Comparison of ENCODE assay signal across 8 mouse cellular contexts in the genomic region with DNA sequence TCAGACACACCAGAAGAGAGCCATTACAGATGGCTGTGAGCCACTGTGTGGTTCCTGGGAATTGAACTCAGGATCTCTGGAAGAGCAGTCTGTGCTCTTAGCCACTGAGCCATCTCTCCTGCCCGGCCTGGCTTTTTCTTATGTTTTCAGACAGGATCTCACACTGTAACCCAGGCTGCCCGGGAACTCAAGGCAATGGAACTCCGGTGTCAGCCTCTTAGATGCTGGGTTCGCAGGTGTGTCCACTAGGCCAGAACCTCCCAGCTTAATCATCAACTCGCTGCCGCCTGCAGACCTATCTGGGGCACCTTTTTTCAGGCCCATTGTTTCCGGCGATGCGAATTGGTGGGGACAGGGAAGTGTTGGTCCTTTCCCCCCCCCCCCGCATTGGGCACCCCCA. TPM values are rescaled to one million over a fixed set of nuclear protein-coding genes. Genes with fewer than 3 reads are reported as not detected.
DNase-seq lines count a peak whose midpoint lies in the region; ATAC-seq and TF ChIP-seq lines count a peak whose summit lies in the region.

No protein-coding gene starts in this region.

- H3K4me3 ChIP-seq in midbrain, embryonic 12.5 days = no peak overlapping the region
- no peak overlapping the region for H3K4me3 ChIP-seq in midbrain, postnatal 0 days (ENCODE audit: low read depth, low read length)
- no peak overlapping the region for H3K4me3 ChIP-seq in hindbrain, embryonic 15.5 days

- no peak for ATAC-seq in midbrain, embryonic 12.5 days (ENCODE audit: low FRiP score, low read depth)
- no peak for ATAC-seq in midbrain, postnatal 0 days (ENCODE audit: low FRiP score)
- ATAC-seq in hindbrain, embryonic 15.5 days (ENCODE audit: low FRiP score, low read depth) = no peak
- no peak for ATAC-seq in cerebellum, adult (ENCODE audit: insufficient number of reproducible peaks, low FRiP score, low TSS enrichment)

- peaks cover 11% of the 10 kb centered on the region for H3K4me1 ChIP-seq in midbrain, embryonic 12.5 days
- H3K4me1 ChIP-seq in midbrain, postnatal 0 days (ENCODE audit: insufficient read depth, low read length) = no peaks in the 10 kb centered on the region
- peaks cover 18% of the 10 kb centered on the region for H3K4me1 ChIP-seq in hindbrain, embryonic 15.5 days (replicated peaks)

- no peak for DNase-seq in midbrain, postnatal 0 days (ENCODE audit: low spot score)
- peak; percentile 75 for DNase-seq in kidney, postnatal 14 days
- DNase-seq in splenic B cell, adult 2 months (ENCODE audit: low read depth, low spot score) = peak; percentile 37
- DNase-seq in left cerebral cortex, adult 8-10 months (ENCODE audit: low spot score in 2 of 2) = no peak
- DNase-seq in Muller cell, postnatal 12 days (ENCODE audit: inconsistent ontology term) = no peak

- peaks cover 5% of the 10 kb centered on the region for H3K36me3 ChIP-seq in midbrain, embryonic 12.5 days
- H3K36me3 ChIP-seq in midbrain, postnatal 0 days (ENCODE audit: insufficient read depth, low read length) = peaks cover 6% of the 10 kb centered on the region; the same call in 1 of the 2 replicates
- no peaks in the 10 kb centered on the region for H3K36me3 ChIP-seq in hindbrain, embryonic 15.5 days
- 0 out of 2 replicates have a peak, but pooled peaks cover 1% of the 10 kb centered on the region for H3K36me3 ChIP-seq in splenic B cell, adult 2 months (ENCODE audit: control insufficient read depth, insufficient read depth, low read length, poor library complexity, severe bottlenecking)

- no peak overlapping the region for H3K4me2 ChIP-seq in midbrain, embryonic 12.5 days (replicated peaks)
- no peak overlapping the region for H3K4me2 ChIP-seq in midbrain, postnatal 0 days (ENCODE audit: low read depth, low read length, poor library complexity, severe bottlenecking)
- H3K4me2 ChIP-seq in hindbrain, embryonic 15.5 days = no peak overlapping the region

- WGBS in midbrain, embryonic 12.5 days = 64% methylated on average over 10 of the region's 10 CpGs
- 60% methylated on average over 10 of the region's 10 CpGs for WGBS in midbrain, postnatal 0 days
- WGBS in hindbrain, embryonic 15.5 days = 60% methylated on average over 10 of the region's 10 CpGs

- H3K27ac ChIP-seq in midbrain, embryonic 12.5 days (replicated peaks) = peak overlapping the region; percentile 49; the same call in 1 of the 2 replicates
- H3K27ac ChIP-seq in midbrain, postnatal 0 days (ENCODE audit: low read depth, low read length) = no peak overlapping the region
- H3K27ac ChIP-seq in hindbrain, embryonic 15.5 days (replicated peaks) = 0 out of 2 replicates have a peak overlapping the region, but pooled peaks have one; percentile 14

- H3K9ac ChIP-seq in midbrain, embryonic 12.5 days (replicated peaks) = no peak overlapping the region
- no peak overlapping the region for H3K9ac ChIP-seq in midbrain, postnatal 0 days (replicated peaks; ENCODE audit: low read length, poor library complexity, severe bottlenecking)
- no peak overlapping the region for H3K9ac ChIP-seq in hindbrain, embryonic 15.5 days

- no peaks in the 10 kb centered on the region for H3K27me3 ChIP-seq in midbrain, embryonic 12.5 days
- no peaks in the 10 kb centered on the region for H3K27me3 ChIP-seq in midbrain, postnatal 0 days (ENCODE audit: insufficient read depth, low read length)
- no peaks in the 10 kb centered on the region for H3K27me3 ChIP-seq in hindbrain, embryonic 15.5 days
- H3K27me3 ChIP-seq in splenic B cell, adult 2 months (ENCODE audit: control insufficient read depth, insufficient read depth, low read length, poor library complexity, severe bottlenecking) = no peaks in the 10 kb centered on the region

- H3K9me3 ChIP-seq in midbrain, embryonic 12.5 days = no peaks in the 10 kb centered on the region
- H3K9me3 ChIP-seq in midbrain, postnatal 0 days (ENCODE audit: low read length) = no peaks in the 10 kb centered on the region
- H3K9me3 ChIP-seq in hindbrain, embryonic 15.5 days = no peaks in the 10 kb centered on the region

- no peak for TF ChIP-seq CTCF in midbrain, postnatal 0 days (IDR thresholded peaks at IDR 0.05)

RNA-seq across cellular contexts. Expression of gene Arrdc2, which starts 1.1 kb away (rescaled TPM):
- 10.4 and 10.5 TPM in 2 replicates for polyA plus RNA-seq in midbrain, embryonic 12.5 days (2016; fragmentation: Nextera tagmentation; extraction: Ambion mirVana)
- 13.6 TPM in 2 replicates for total RNA-seq in midbrain, postnatal 0 days (2014; rRNA removed)
- 6.0 and 6.6 TPM in 2 replicates for polyA plus RNA-seq in midbrain, postnatal 0 days (2015; fragmentation: Nextera tagmentation; extraction: Ambion mirVana)
- 7.8 and 8.0 TPM in 2 replicates for polyA plus RNA-seq in hindbrain, embryonic 15.5 days (2015; fragmentation: Nextera tagmentation; extraction: Ambion mirVana)
- total RNA-seq in left cerebral cortex, adult 8-10 months (2022) = 10 to 100 TPM; 10.9 to 22.7 (median 17.6) TPM

RNA-seq across cellular contexts. Expression of gene Kcnn1, which starts 22.5 kb away (rescaled TPM):
- polyA plus RNA-seq in midbrain, embryonic 12.5 days (2016; fragmentation: Nextera tagmentation; extraction: Ambion mirVana) = 27.4 TPM in 2 replicates
- 32.5 and 32.8 TPM in 2 replicates for total RNA-seq in midbrain, postnatal 0 days (2014; rRNA removed)
- 10.0 and 10.3 TPM in 2 replicates for polyA plus RNA-seq in midbrain, postnatal 0 days (2015; fragmentation: Nextera tagmentation; extraction: Ambion mirVana)
- polyA plus RNA-seq in hindbrain, embryonic 15.5 days (2015; fragmentation: Nextera tagmentation; extraction: Ambion mirVana) = 19.2 and 19.8 TPM in 2 replicates
- total RNA-seq in left cerebral cortex, adult 8-10 months (2022) = 10 to 100 TPM; 15.7 to 28.6 (median 17.7) TPM

RNA-seq across cellular contexts. Expression of gene Il12rb1, which starts 32.3 kb away (rescaled TPM):
- 0.08 TPM in 1 of 2 replicates, not detected in the other for polyA plus RNA-seq in midbrain, embryonic 12.5 days (2016; fragmentation: Nextera tagmentation; extraction: Ambion mirVana)
- not detected in 2 replicates for total RNA-seq in midbrain, postnatal 0 days (2014; rRNA removed)
- not detected in 2 replicates for polyA plus RNA-seq in midbrain, postnatal 0 days (2015; fragmentation: Nextera tagmentation; extraction: Ambion mirVana)
- 0.14 TPM in 1 of 2 replicates, not detected in the other for polyA plus RNA-seq in hindbrain, embryonic 15.5 days (2015; fragmentation: Nextera tagmentation; extraction: Ambion mirVana)
- 1 to 10 TPM in 2 of 4 experiments, under 1 TPM in 2; 0.84 to 1.3 (median 1.0) TPM for total RNA-seq in left cerebral cortex, adult 8-10 months (2022)

RNA-seq across cellular contexts. Expression of gene Ccdc124, which starts 33.1 kb away (rescaled TPM):
- polyA plus RNA-seq in midbrain, embryonic 12.5 days (2016; fragmentation: Nextera tagmentation; extraction: Ambion mirVana) = 145 and 152 TPM in 2 replicates
- total RNA-seq in midbrain, postnatal 0 days (2014; rRNA removed) = 44.3 and 48.6 TPM in 2 replicates
- polyA plus RNA-seq in midbrain, postnatal 0 days (2015; fragmentation: Nextera tagmentation; extraction: Ambion mirVana) = 159 and 163 TPM in 2 replicates
- polyA plus RNA-seq in hindbrain, embryonic 15.5 days (2015; fragmentation: Nextera tagmentation; extraction: Ambion mirVana) = 166 and 176 TPM in 2 replicates
- total RNA-seq in left cerebral cortex, adult 8-10 months (2022) = 10 to 100 TPM; 76.5 to 94.5 (median 85.6) TPM

RNA-seq across cellular contexts. Expression of gene Mast3, which starts 35.7 kb away (rescaled TPM):
- polyA plus RNA-seq in midbrain, embryonic 12.5 days (2016; fragmentation: Nextera tagmentation; extraction: Ambion mirVana) = 17.1 and 18.0 TPM in 2 replicates
- 33.2 and 34.1 TPM in 2 replicates for total RNA-seq in midbrain, postnatal 0 days (2014; rRNA removed)
- 20.2 and 24.0 TPM in 2 replicates for polyA plus RNA-seq in midbrain, postnatal 0 days (2015; fragmentation: Nextera tagmentation; extraction: Ambion mirVana)
- polyA plus RNA-seq in hindbrain, embryonic 15.5 days (2015; fragmentation: Nextera tagmentation; extraction: Ambion mirVana) = 21.2 and 25.1 TPM in 2 replicates
- 100 to 1,000 TPM; 276 to 316 (median 288) TPM for total RNA-seq in left cerebral cortex, adult 8-10 months (2022)

Comparison
In these comparisons a context has a peak if more than half of its experiments do, and no peak if none do; other contexts are left out.
1. DNase-seq: peak in kidney, postnatal 14 days (single experiment) and splenic B cell, adult 2 months (single experiment); none in midbrain, postnatal 0 days (single experiment), left cerebral cortex, adult 8-10 months (0 of 2) and Muller cell, postnatal 12 days (single experiment).